Mouse (Mus musculus): ENCODE measurements around the gene Zbtb20. TPM values are rescaled to one million over a fixed set of nuclear protein-coding genes. Genes with fewer than 3 reads are reported as not detected.

Zbtb20 gene
- polyA plus RNA-seq, 2 experiments from 2014 or later, result 41.3 to 43.4 TPM

DNA sequence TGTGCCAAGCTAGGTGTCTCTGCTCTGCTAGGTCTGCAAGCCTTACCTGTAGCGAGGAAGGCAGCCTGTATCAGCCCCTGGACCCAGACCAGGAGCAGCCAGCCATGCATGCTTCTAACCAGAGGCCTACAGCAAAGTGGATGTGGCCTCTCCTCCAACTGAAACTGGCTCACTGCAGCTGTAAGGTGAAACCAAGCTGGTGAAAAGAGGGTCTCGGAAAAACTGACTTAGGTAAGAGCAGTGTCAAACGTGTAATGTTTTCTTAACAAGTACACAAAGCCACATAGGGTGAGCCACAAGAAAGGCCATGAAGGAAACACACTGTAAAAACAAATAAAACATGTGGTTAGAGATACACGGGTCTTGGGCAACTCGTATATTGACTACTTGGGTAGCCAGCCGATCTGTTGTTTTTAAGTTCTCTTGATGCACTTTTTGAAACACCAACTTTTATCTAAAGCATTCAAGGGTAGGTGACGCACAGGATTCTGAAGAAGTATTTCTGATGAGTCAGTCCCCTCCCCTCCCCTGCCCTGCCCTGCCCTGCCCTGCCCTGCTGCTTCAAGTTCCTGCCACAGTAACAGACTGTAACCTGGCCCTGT, 788.4 kb downstream of the Zbtb20 start, which contains the start of gene Tigit:
TSS of gene Tigit (minus strand) at position 169 of the 602 bp plus-strand sequence.
- ATAC-seq, result peak; percentile 76

GRCm38 (mm10) chr16:43664861-43665260, 789.2 kb downstream of the Zbtb20 start:
- ATAC-seq, result peak; percentile 40

GRCm38 (mm10) chr16:43668294-43668693, 792.6 kb downstream of the Zbtb20 start:
- ATAC-seq, result no peak

- no peak for ATAC-seq
Measured at GRCm38 (mm10) chr16:43671972-43672371, 796.3 kb downstream of the Zbtb20 start.

GRCm38 (mm10) chr16:43672697-43673096, 797.0 kb downstream of the Zbtb20 start:
- no peak for ATAC-seq

GRCm38 (mm10) chr16:43674400-43674799, 798.7 kb downstream of the Zbtb20 start:
- ATAC-seq, result no peak

GRCm38 (mm10) chr16:43687968-43688367, 812.3 kb downstream of the Zbtb20 start:
- ATAC-seq, result no peak

GRCm38 (mm10) chr16:43690211-43690690, 814.6 kb downstream of the Zbtb20 start:
- ATAC-seq, result peak; percentile 80

DNA sequence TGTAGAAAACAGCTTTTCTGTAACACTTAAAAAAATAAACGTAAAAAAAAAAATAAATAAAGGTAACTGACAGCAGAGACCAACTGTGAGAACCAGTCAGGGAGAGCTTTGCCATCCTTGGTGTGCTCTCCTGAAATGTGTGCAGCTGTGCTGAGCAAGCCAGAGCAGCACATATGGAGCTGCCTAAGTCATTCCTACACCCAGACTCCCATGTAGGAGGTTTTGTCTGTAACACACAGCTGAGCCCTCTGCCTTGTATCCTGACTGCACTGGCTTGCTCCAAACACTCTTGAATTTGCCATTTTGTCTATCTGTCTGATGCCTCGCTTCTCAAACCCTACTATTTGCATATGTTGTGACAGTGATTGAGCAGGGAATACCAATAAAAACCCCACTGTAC, 815.2 kb downstream of the Zbtb20 start:
- no peak for ATAC-seq

GRCm38 (mm10) chr16:43691741-43692140, 816.1 kb downstream of the Zbtb20 start:
- ATAC-seq, result no peak

Measured in activated CD4-positive, CD25-positive, alpha-beta regulatory T cell, adult 4 months (primary cell).